Mouse (Mus musculus) midbrain, embryonic 14.5 days (tissue): Measurements from ENCODE around the gene Mgll. TPM values are rescaled to one million over a fixed set of nuclear protein-coding genes. Genes with fewer than 3 reads are reported as not detected.
A peak's percentile ranks its signal among the peaks of the same experiment; 100 is the strongest.

Experiments used
- ATAC-seq: fragments of 200-750 bp; cut with Nextera tagmentation; 2 replicates; pipeline ENCODE4 v1.8.0; 2017; ENCODE audit warnings: moderate number of reproducible peaks, moderate library complexity; ENCODE audit not compliant: low FRiP score, low TSS enrichment
- DNase-seq: peaks from one replicate; pipeline ENCODE4 v3.0.0-alpha.2; 2015
- H3K27ac ChIP-seq: fragments of 300-500 bp; sonication (generic); replicated peaks from 2 replicates; pipeline ENCODE4 v1.5.1; 2014; ENCODE audit warnings: mild to moderate bottlenecking, low read depth, low read length, moderate library complexity
- H3K27me3 ChIP-seq: fragments of 300-500 bp; sonication (generic); 2 replicates; pipeline ENCODE4 v1.6.1; 2014; ENCODE audit warnings: low read length, control low read depth, mixed read lengths; ENCODE audit not compliant: control insufficient read depth, insufficient read depth
- H3K36me3 ChIP-seq: fragments of 300-500 bp; sonication (generic); 2 replicates; pipeline ENCODE4 v1.6.1; 2014; ENCODE audit warnings: low read length, control low read depth; ENCODE audit not compliant: control insufficient read depth, insufficient read depth
- H3K4me1 ChIP-seq: fragments of 300-500 bp; sonication (generic); 2 replicates; pipeline ENCODE4 v1.6.1; 2014; ENCODE audit warnings: mild to moderate bottlenecking, antibody characterized with exemption, low read length, control low read depth; ENCODE audit not compliant: control insufficient read depth, insufficient read depth
- H3K4me2 ChIP-seq: fragments of 300-500 bp; sonication (generic); 2 replicates; pipeline ENCODE4 v1.6.1; 2014; ENCODE audit warnings: mild to moderate bottlenecking, low read length, moderate library complexity
- H3K4me3 ChIP-seq: fragments of 300-500 bp; sonication (generic); replicated peaks from 2 replicates; pipeline ENCODE4 v1.5.1; 2014; ENCODE audit warnings: low read depth, low read length
- H3K9ac ChIP-seq: fragments of 300-500 bp; sonication (generic); replicated peaks from 2 replicates; pipeline ENCODE4 v1.6.1; 2014; ENCODE audit warnings: mild to moderate bottlenecking, low read length, moderate library complexity
- H3K9me3 ChIP-seq: fragments of 300-500 bp; sonication (generic); 2 replicates; pipeline ENCODE4 v1.6.1; 2016; ENCODE audit warnings: low read length, control low read depth, mixed read lengths; ENCODE audit not compliant: control insufficient read depth
- WGBS: fragments of 180-500 bp; shearing (Covaris S2); extraction: QIAGEN DNeasy Blood & Tissue Kit; methylation state at CpG from one replicate; pipeline ENCODE4 v1.1.7; 2014; 5-methylcytosine and 5-hydroxymethylcytosine counted together
- polyA plus RNA-seq: library from polyadenylated mRNA; unstranded; fragments of >200 nt; fragmentation: Nextera tagmentation; extraction: Ambion mirVana; gene quantifications from 2 replicates; pipeline ENCODE4 v1.2.1, GENCODE M21; 2014

Mgll gene
- polyA plus RNA-seq, 1 experiment from 2014 or later = 21.5 TPM

DNA sequence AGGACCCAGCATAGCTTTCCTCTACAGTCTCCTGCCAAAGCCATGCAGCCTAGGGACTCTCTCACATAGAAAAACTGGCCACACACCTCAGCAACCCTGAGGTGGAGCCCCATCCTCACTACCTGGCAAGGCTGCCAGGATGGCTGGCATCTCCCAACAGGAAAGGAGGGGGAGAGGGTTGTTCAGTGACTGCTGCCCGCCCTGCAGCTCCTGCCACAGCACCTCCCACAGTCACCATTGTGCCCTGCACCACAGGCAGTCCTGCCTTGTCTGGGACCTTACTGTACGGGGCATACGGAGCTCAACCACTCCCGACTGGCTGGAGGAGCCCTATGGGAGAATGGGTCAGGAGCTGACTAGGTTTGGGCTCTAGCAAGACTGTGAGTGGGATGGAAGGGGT is 57.7 kb downstream of the Mgll start:
- H3K27ac ChIP-seq = no peak overlapping the region
- no peaks in the 10 kb centered on the region for H3K36me3 ChIP-seq
- H3K27me3 ChIP-seq = no peaks in the 10 kb centered on the region
- no peak for ATAC-seq
- H3K4me3 ChIP-seq = no peak overlapping the region
- 0 out of 2 replicates have a peak, but pooled peaks cover 3% of the 10 kb centered on the region for H3K4me1 ChIP-seq
- no peak overlapping the region for H3K9ac ChIP-seq
- no peaks in the 10 kb centered on the region for H3K9me3 ChIP-seq
- H3K4me2 ChIP-seq = no peak overlapping the region
- WGBS = 37% methylated on average over 4 of the region's 4 CpGs
- no peak for DNase-seq

DNA sequence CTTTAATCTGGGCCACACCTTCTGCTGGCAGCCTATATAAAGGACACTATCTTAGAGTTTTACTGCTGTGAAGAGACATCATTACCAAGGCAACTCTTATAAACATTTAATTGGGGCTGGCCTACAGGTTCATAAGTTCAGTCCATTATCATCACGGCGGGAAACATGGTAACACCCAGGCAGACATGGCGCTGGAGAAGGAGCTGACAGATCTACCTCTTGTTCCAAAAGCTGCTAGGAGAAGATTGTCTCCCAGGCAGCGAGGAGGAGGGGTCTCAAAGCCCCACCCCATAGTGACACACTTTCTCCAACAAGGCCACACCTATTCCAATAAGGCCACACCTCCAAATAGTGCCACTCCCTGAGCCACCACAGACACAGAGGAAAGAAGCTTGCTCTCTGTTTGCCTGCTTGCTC is 58.8 kb downstream of the Mgll start:
- WGBS = 50% methylated on average over 4 of the region's 4 CpGs
- Histone ChIP-seq H3K9me3 (no peaks in the 10 kb centered on the region), H3K9ac (no peak overlapping the region), H3K36me3 (no peaks in the 10 kb centered on the region), H3K4me1 (peaks cover 8% of the 10 kb centered on the region; the same call in 1 of the 2 replicates), H3K4me2 (no peak overlapping the region), H3K27ac (no peak overlapping the region), H3K27me3 (no peaks in the 10 kb centered on the region), H3K4me3 (no peak overlapping the region)
- DNase-seq = no peak
- no peak for ATAC-seq

DNA sequence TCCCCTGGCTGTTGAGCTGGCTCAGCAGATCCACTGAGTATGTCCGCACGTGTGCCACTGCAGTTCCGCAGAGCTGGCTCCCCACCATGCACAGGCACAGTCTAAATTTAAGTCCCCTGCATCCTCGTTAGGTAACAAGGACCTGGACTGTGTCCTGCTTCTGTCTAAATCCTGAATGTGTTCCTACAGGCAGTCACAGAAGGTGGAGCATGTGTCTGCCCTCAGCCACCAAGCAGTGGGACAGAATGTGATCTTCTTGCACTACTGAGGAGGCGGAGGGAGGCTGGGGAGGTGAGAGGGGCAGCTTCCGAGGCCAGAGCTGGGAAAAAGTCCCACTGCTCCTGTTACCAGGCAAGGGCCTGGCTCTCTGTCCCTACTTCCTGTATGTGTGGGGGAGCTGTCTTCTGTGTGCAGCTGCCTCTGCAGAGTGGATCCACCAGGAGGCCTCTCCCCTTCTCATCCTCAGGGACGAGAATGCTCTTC is 60.5 kb downstream of the Mgll start:
- Histone ChIP-seq H3K27ac (no peak overlapping the region), H3K4me2 (no peak overlapping the region), H3K36me3 (no peaks in the 10 kb centered on the region), H3K9me3 (no peaks in the 10 kb centered on the region), H3K27me3 (no peaks in the 10 kb centered on the region), H3K4me3 (no peak overlapping the region), H3K9ac (no peak overlapping the region), H3K4me1 (peaks cover 12% of the 10 kb centered on the region; the same call in 1 of the 2 replicates)
- ATAC-seq (no peak), DNase-seq (no peak)
- 73% methylated on average over 7 of the region's 7 CpGs for WGBS

DNA sequence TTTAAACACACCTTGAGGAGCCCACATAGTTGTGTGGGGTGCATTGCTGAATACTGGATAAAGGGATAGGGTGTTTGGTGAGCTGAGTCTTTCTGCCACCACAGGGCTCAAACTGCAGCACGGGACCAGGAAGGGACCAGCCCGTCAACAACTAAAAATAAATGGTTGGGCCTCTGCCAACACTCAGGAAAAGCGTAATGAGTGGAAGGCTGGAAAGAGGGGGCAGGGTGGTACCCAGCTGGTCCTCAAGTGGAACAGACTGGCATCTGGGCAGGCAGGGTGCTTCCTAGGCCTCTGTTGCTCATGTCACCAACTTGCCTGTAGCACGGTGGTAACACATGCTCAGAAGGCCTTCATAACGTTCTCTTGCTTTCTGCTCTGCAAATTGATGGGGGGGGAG is 61.1 kb downstream of the Mgll start:
- Histone ChIP-seq H3K4me2 (no peak overlapping the region), H3K27ac (no peak overlapping the region), H3K4me1 (peaks cover 12% of the 10 kb centered on the region; the same call in 1 of the 2 replicates), H3K9me3 (no peaks in the 10 kb centered on the region), H3K4me3 (no peak overlapping the region), H3K9ac (no peak overlapping the region), H3K36me3 (no peaks in the 10 kb centered on the region), H3K27me3 (no peaks in the 10 kb centered on the region)
- WGBS = 80% methylated on average over 5 of the region's 5 CpGs
- DNase-seq = no peak
- ATAC-seq = no peak

DNA sequence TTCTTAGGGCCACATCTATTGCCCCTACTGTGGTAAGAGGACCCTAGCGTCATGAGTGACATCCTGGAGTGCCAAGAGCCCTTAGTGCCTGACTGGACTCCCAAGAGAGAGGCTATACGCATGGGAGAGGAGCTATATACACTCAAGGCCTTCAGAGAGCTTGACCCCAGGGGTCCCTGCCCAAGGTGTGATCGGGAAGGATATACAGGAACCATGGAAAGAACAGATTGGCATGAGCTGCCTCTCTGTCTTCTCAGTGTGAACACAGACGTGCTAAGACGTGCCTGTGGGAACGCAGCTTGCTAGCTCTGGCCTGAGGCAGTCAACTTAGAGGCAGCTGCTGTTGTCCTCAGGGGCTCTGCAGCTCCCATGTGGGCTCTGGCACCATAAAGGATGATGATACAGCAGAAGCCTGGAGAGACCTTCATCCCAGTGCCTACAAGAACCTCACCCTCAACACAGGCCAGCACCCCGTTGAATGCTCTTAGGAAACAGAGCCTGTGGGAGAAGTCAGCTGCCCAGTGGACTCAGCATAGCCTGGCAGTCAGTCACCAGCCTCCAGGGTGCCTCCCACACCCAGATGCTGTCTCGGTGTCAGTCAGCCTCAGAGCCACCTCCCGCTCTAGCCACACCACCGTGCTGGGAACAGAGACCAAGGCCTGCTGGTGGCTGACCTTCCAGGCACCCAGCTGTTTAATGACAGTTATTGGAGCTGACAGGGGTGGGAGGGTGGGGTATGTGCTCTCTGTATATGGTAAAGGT is 61.8 kb downstream of the Mgll start:
- no peak overlapping the region for H3K27ac ChIP-seq
- H3K4me2 ChIP-seq = no peak overlapping the region
- ATAC-seq (no peak), DNase-seq (no peak)
- 73% methylated on average over 10 of the region's 10 CpGs for WGBS
- no peaks in the 10 kb centered on the region for H3K9me3 ChIP-seq
- H3K36me3 ChIP-seq = no peaks in the 10 kb centered on the region
- H3K4me3 ChIP-seq = no peak overlapping the region
- H3K4me1 ChIP-seq = peaks cover 12% of the 10 kb centered on the region; the same call in 1 of the 2 replicates
- no peak overlapping the region for H3K9ac ChIP-seq
- H3K27me3 ChIP-seq = no peaks in the 10 kb centered on the region

DNA sequence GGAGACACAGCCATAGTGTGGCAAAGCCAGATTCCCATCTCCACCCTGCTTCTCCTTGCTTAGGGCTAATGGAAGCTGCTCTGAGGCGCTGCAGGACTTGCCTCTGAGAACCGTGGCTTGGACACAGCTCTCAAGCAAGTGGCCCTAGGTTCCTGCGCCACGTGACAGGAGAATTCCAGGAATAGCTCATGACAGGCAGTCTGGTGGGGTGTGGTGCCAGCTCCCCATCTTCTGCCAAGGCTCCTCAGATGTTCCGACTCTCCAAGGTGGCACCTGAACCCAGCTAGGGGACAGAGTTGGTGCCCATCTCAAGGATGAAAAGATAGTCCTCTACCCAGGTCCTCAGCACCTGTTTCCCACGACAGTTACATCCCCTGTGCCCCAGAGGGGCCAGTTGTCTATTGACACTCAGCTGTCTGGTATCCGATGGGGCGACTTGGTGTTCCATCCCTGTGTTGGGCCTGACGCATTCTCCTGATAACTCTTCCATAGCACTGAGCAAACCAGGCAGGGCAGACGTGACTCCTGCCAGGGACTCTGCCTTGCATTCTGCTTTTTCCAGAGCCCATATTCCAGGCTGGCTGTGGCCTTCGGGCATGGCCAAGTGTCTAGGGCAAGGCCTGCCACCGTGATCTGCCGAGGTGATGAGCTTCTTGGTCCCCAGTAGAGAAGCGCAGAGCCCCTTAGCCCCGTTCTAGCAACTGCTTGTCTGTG is 62.7 kb downstream of the Mgll start:
- 87% methylated on average over 15 of the region's 15 CpGs for whole genome bisulfite sequencing
- Histone ChIP-seq H3K4me2 (no peak overlapping the region), H3K9ac (no peak overlapping the region), H3K4me1 (peaks cover 17% of the 10 kb centered on the region; the same call in 1 of the 2 replicates), H3K27me3 (no peaks in the 10 kb centered on the region), H3K9me3 (no peaks in the 10 kb centered on the region), H3K27ac (no peak overlapping the region), H3K36me3 (no peaks in the 10 kb centered on the region), H3K4me3 (no peak overlapping the region)
- ATAC-seq (no peak), DNase-seq (no peak)

DNA sequence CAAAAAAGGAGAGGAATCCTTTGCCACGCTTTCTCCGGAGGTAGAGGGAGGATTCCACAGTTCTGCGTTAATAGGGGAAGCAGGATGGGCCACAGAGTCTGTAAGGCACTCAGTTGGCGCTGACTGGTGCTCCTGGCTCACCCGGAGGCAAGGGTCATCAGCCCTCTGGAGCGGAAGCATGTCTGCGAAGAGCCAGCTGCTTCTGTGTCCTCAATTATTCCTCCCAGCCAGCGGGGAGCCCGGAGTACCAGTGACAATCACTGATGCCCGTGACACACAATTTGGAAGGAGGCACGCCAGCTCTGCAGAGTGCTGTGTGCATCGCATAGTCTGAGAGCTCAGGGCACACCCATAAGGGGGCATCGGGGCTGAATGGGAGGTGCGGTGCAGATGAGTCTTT is 63.3 kb downstream of the Mgll start:
- Histone ChIP-seq H3K9ac (no peak overlapping the region; the same call in 1 of the 2 replicates), H3K4me3 (no peak overlapping the region), H3K27ac (peak overlapping the region; percentile 55), H3K27me3 (no peaks in the 10 kb centered on the region), H3K9me3 (no peaks in the 10 kb centered on the region), H3K4me1 (peaks cover 17% of the 10 kb centered on the region), H3K36me3 (no peaks in the 10 kb centered on the region), H3K4me2 (no peak overlapping the region)
- DNase-seq = peak; percentile 36
- 57% methylated on average over 14 of the region's 14 CpGs for WGBS
- no peak for ATAC-seq

DNA sequence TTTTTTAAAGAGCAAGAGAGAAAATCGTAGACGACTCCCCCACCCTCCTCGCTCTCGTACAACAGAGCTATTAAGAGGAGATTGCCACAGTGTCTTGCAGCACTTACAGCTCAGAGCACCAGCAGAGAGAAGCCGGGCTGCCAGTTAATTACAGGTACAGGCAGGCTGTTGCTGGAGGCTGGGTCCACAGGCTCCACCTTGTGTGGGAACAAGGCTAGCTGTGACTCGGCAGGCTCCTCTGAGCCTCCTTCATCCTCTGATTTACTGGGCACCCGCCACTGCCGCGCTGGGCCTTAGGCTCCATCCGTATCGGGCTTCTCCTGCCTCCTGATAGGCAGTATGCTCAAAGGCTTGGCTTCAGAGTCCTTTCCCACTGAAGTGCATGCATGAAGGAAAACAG is 64.0 kb downstream of the Mgll start:
- WGBS = 67% methylated on average over 11 of the region's 11 CpGs
- peak overlapping the region; percentile 54 for H3K27ac ChIP-seq
- no peak for ATAC-seq

More for the DNA sequence above, 64.0 kb downstream of the Mgll start:
- Histone ChIP-seq H3K4me2 (no peak overlapping the region), H3K4me3 (no peak overlapping the region), H3K27me3 (no peaks in the 10 kb centered on the region), H3K9ac (no peak overlapping the region), H3K36me3 (no peaks in the 10 kb centered on the region), H3K4me1 (peaks cover 21% of the 10 kb centered on the region), H3K9me3 (no peaks in the 10 kb centered on the region)
- DNase-seq = peak; percentile 57
